Mouse (Mus musculus) testis, adult 2 months (tissue): ENCODE results near the gene Nfe2l1.

Experiments used
- CTCF ChIP-seq: fragments of 200-500 bp; IDR thresholded peaks from 2 replicates; pipeline ENCODE4 v1.5.1; 2012; ENCODE audit warnings: low read depth, mild to moderate bottlenecking, inconsistent platforms, low read length, moderate library complexity; ENCODE audit not compliant: control insufficient read depth, insufficient read depth, insufficient replicate concordance
- POLR2A ChIP-seq: fragments of 200-500 bp; IDR thresholded peaks from 2 replicates; pipeline ENCODE4 v1.6.1; 2012; ENCODE audit warnings: low read depth, mild to moderate bottlenecking, inconsistent platforms, low read length, moderate library complexity; ENCODE audit not compliant: control insufficient read depth

DNA sequence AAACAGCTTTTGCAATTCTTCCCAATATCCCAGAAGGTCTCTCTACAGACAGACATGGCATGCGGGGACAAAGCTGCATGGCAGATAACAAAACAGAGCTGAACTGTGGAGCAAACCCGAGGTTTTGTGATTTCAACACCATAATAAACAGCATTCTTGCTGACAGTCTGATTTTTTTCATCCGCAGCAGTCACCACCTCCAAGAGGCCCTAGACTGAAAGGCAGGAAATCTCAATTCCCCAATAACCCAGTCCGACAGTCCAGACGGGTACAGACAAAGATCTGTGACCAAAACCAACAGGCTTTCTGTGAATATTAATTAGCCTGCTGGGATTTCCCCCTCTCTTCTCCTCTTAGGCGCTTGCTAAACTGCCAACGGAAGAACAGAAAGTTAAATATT lies 54.1 kb downstream of the Nfe2l1 start:
- TF ChIP-seq CTCF = no peak
- no peak for TF ChIP-seq POLR2A
